Mouse (Mus musculus): ENCODE data around the gene Naxd. TPM values are rescaled to one million over a fixed set of nuclear protein-coding genes. Genes with fewer than 3 reads are reported as not detected.

The Naxd gene
- polyA plus RNA-seq (2014; fragmentation: Illumina TruSeq; extraction: RNeasy Lipid Tissue Mini Kit (QIAGEN cat#74804)) = 9.3 TPM

GRCm38 (mm10) chr8:11497017-11497990, at the start of gene Naxd:
Gene Naxd, plus strand, starts transcription at chr8:11497506.

GRCm38 (mm10) chr8:11477811-11478761, 19.2 kb upstream of the Naxd start, which contains the start of gene Rab20:
Gene Rab20, minus strand, starts transcription at chr8:11478710.

GRCm38 (mm10) chr8:11550281-11550948, 53.1 kb downstream of the Naxd start, which contains the start of gene Cars2:
Gene Cars2, minus strand, starts transcription at chr8:11550783.

GRCm38 (mm10) chr8:11554799-11555719, 57.8 kb downstream of the Naxd start, which contains the start of gene Ing1:
Gene Ing1, plus strand, starts transcription at chr8:11555571.

Other genes starting within 250 kb of the Naxd start
- gene Col4a2, start 184.7 kb upstream of the Naxd start, polyA plus RNA-seq (2014; fragmentation: Illumina TruSeq; extraction: RNeasy Lipid Tissue Mini Kit (QIAGEN cat#74804)) = 4.0 TPM
- gene Col4a1, start 184.7 kb upstream of the Naxd start, polyA plus RNA-seq (2014; fragmentation: Illumina TruSeq; extraction: RNeasy Lipid Tissue Mini Kit (QIAGEN cat#74804)) = 81.2 TPM
- gene Rab20, start 18.8 kb upstream of the Naxd start, polyA plus RNA-seq (2014; fragmentation: Illumina TruSeq; extraction: RNeasy Lipid Tissue Mini Kit (QIAGEN cat#74804)) = 1.6 TPM
- 4.7 TPM for gene Cars2, start 53.3 kb downstream of the Naxd start, polyA plus RNA-seq (2014; fragmentation: Illumina TruSeq; extraction: RNeasy Lipid Tissue Mini Kit (QIAGEN cat#74804))
- gene Ing1, start 58.1 kb downstream of the Naxd start, polyA plus RNA-seq (2014; fragmentation: Illumina TruSeq; extraction: RNeasy Lipid Tissue Mini Kit (QIAGEN cat#74804)) = 50.9 TPM
- gene Ankrd10, start 138.3 kb downstream of the Naxd start, polyA plus RNA-seq (2014; fragmentation: Illumina TruSeq; extraction: RNeasy Lipid Tissue Mini Kit (QIAGEN cat#74804)) = 53.3 TPM
- not detected for gene 1700016D06Rik, start 203.6 kb downstream of the Naxd start, polyA plus RNA-seq (2014; fragmentation: Illumina TruSeq; extraction: RNeasy Lipid Tissue Mini Kit (QIAGEN cat#74804))
- 26.5 TPM for gene Arhgef7, start 230.2 kb downstream of the Naxd start, polyA plus RNA-seq (2014; fragmentation: Illumina TruSeq; extraction: RNeasy Lipid Tissue Mini Kit (QIAGEN cat#74804))